Mouse (Mus musculus): ENCODE data around the gene Ttyh2.

The Ttyh2 gene

GRCm38 (mm10) chr11:114704071-114704913 lies 29.1 kb downstream of the Ttyh2 start:
- peak; percentile 93 for DNase-seq (ENCODE audit: low read depth, low spot score)

DNA sequence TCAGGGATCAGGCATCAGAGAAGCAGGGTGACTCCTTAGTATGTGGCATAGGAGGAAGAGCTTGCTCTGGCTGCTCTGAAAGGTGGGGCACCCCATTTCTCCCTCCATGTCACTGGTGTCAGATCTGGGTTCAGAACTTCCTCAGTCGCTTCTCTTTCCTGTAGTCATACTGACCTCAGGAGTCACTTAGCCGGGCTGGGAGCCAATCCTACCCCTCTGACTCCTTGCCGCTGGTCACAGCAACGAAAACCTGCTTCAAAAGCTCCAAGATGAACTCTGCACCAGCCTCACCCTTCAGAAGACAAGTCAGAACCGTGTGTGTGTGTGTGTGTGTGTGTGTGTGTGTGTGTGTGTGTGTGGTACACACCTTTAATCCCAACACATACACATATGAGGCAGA lies 31.1 kb downstream of the Ttyh2 start:
- DNase-seq (ENCODE audit: low read depth, low spot score) = no peak

DNA sequence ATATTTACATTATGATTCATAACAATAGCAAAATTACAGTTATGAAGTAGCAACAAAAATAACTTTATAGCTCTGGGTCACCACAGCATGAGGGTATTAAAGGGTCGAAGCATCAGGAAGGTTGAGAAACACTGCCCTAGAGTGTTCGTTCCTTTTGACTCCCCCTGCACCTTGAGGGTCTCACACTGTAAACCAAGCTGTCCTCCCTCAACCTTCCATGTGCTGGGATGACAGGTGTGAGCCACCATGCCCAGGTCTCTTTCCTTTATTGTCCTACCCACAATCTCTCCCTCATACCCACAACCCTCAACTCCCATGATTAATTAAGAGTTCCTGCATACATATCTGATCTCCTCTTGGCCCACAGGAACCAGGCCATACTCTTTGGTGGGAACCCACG lies 36.2 kb downstream of the Ttyh2 start:
- DNase-seq (ENCODE audit: low read depth, low spot score) = no peak

- no peak for DNase-seq (ENCODE audit: low read depth, low spot score)
These were observed 36.6 kb downstream of the Ttyh2 start for GRCm38 (mm10) chr11:114711861-114712260.

DNA sequence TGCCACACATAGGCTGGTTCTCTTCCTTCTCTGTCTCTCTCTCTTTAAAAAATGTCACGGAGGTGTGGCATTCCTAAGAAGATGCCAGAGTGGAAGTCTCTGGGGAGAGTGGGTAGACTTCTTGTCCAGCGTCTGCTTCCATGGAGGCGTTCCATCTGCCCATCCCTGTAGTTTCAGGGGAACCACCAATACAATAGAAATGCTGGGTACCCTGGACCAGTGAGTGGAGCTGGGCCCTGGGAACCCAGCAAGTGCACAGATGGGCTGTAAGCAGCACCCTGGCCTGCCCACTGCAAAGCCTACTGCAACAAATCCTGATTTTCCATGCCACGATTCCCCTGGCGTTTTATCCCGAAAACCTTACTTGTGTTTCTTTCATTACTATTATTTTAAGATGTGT lies 39.3 kb downstream of the Ttyh2 start:
- peak; percentile 83 for DNase-seq (ENCODE audit: low read depth, low spot score)

DNA sequence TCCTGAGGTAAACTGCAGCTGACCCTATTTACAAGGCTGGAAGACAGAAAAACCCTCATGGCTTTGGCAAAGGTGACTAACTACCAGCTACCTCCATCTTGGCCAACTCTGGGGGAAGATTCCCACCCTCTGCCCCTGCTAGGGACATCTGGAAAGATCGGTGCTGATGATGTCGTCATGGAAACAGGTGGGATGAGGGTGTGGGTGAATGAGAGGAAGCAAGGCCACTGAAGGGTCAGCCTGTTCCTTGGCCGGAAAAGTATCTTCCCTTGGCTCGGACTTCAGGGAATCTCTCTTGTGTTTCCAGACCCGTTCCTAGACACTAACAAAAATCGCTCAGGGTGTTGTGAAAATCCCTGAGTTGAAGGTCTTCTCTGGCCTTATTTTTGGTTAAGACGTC lies 40.3 kb downstream of the Ttyh2 start:
- DNase-seq (ENCODE audit: low read depth, low spot score) = no peak

GRCm38 (mm10) chr11:114720535-114720934 lies 45.3 kb downstream of the Ttyh2 start:
- no peak for DNase-seq (ENCODE audit: low read depth, low spot score)

GRCm38 (mm10) chr11:114722438-114722837 lies 47.2 kb downstream of the Ttyh2 start:
- no peak for DNase-seq (ENCODE audit: low read depth, low spot score)

GRCm38 (mm10) chr11:114723030-114723429 lies 47.8 kb downstream of the Ttyh2 start:
- DNase-seq (ENCODE audit: low read depth, low spot score) = peak; percentile 42

DNA sequence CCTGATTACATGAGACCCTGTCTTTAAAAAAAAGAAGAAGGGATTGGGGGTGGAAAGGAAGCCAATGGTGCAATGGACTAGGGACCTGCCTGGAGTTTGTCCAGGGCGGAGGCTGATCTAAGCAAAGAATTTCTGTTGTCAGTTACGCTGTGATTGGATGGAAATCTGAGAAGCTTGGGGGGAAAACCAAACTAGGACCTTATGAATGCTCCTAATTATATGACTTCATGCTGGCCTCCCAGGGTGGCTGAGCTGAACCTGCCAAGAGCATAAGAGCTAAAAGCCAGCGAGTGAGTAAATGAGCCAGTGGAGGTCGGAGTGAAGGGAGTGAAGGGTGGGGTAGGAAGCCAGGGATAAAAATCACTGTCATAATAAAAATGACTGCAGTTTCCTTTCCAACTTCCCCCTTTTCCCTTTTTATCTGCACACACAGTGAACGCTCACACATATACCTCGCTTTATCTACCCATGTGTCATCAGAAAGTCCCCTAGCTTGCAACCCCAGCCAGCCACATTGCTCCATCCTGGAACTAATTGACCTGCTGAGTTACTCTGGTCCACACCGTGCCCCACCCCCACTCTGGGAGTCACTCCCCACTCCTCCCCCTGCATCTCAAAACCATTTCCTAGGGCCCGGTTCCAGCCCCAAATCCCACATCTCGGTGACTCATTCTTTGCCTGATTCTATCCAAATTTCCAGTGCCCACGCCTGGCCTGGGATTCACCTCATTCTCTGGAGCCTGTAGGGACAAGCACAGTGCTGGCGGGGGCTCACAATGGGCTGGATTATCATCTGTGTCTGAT lies 49.8 kb downstream of the Ttyh2 start:
- DNase-seq (ENCODE audit: low read depth, low spot score) = peak; percentile 80

GRCm38 (mm10) chr11:114726965-114727825 lies 52.0 kb downstream of the Ttyh2 start, which contains the start of gene Dnaic2:
Gene Dnaic2 (plus strand): TSS chr11:114727408.
- peak; percentile 88 for DNase-seq (ENCODE audit: low read depth, low spot score)

DNA sequence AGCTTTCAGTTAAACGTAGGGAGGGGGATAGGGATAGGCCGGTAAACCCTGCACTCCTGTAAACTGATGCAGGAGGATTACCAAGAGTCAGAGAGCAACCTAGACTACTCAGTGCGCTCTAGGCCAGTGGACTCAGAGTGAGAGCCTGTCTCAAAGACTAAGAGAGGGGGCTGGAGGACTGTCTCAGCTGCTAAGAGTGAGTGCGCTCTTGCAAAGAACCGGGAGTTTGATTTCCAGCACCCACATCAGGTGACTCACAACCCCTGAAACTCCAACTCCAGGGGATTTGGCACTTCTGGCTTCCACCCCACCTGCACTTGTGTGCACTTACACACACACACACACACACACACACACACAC lies 52.6 kb downstream of the Ttyh2 start:
- peak; percentile 54 for DNase-seq (ENCODE audit: low read depth, low spot score)

DNA sequence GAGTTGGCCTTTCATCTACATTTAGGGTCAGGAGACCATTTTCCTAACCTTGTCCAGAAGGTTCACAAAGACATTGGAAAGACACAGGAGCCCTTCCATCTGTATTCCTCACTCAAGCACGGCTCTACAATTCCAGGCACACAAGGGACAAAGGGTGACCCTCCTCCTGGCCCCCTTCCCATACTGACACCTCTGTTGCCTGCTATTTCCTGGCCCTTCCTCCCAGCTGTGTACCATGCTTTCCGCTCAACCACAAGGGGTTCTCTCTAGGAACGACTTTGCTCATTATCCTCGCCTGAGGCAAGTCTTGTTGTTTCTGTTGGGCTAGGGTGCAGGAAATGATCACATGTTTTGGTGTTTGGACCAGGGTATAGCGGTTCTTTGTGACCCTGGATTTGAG lies 53.1 kb downstream of the Ttyh2 start:
- no peak for DNase-seq (ENCODE audit: low read depth, low spot score)

DNA sequence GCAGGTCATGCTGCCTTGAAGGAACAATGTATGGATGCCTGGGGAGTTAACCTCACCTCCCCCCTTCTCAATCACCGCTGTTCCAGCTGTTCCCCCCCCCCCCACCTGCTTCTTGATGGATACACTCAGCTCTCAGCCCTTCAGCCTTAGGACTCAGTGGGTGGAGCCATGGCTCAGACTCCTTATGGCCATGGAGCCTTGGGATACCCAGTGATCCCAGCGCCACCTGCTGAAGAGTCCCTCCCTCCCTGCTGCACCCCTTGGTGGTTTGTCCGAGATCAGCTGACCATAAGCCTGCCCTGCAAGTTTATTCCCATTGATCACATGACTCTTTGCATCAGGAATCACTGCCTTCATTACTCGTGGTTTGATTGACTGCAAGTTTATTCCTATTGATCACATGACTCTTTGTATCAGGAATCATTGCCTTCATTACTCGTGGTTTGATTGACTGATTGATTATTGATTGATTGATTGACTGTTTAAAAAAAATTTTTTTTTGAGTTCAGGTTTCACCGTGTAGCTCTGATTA lies 54.7 kb downstream of the Ttyh2 start:
- no peak for DNase-seq (ENCODE audit: low read depth, low spot score)

DNA sequence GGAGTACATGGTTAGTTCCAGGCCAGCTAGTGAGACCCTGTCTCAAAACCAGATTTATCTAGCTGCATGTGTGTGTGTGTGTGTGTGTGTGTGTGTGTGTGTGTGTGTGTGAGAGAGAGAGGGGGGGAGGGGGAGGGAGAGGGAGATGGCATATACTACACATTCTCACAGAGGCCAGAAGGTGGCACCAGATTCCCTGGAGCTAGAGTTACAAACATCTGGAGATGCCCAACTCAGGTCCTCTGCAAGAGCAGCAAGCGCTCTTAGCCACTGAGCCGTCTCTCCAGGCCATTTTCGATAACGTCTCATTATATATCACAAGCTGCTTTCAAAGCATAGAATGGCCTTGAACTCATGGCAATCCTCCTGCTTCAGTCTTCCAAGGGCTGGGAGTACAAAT lies 56.5 kb downstream of the Ttyh2 start:
- DNase-seq (ENCODE audit: low read depth, low spot score) = no peak

GRCm38 (mm10) chr11:114732890-114733289 lies 57.7 kb downstream of the Ttyh2 start:
- no peak for DNase-seq (ENCODE audit: low read depth, low spot score)

GRCm38 (mm10) chr11:114736111-114736510 lies 60.9 kb downstream of the Ttyh2 start:
- DNase-seq (ENCODE audit: low read depth, low spot score) = no peak

- DNase-seq (ENCODE audit: low read depth, low spot score) = peak; percentile 77
These were observed 61.8 kb downstream of the Ttyh2 start for GRCm38 (mm10) chr11:114736913-114737624.

- no peak for DNase-seq (ENCODE audit: low read depth, low spot score)
These were observed 65.4 kb downstream of the Ttyh2 start for GRCm38 (mm10) chr11:114740598-114740997.

DNA sequence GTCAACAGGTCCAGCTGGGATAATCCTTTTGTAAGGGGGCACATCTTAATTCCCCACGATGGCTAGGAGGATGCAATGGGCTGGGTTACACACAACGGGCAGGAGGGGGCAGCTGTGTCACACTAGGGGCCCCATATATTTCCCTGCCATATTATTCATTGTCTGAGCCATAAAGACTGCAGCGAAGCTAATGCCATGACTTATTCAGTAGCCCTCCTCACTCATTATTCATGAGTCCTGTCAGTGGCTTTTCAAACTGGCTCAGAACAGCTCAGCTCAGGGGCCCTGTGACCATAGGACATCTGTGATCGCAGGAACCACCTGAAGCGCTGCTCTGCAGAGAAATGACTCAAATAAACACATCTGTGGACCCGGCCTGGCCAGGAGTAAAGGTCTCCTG lies 66.2 kb downstream of the Ttyh2 start:
- DNase-seq (ENCODE audit: low read depth, low spot score) = no peak

DNA sequence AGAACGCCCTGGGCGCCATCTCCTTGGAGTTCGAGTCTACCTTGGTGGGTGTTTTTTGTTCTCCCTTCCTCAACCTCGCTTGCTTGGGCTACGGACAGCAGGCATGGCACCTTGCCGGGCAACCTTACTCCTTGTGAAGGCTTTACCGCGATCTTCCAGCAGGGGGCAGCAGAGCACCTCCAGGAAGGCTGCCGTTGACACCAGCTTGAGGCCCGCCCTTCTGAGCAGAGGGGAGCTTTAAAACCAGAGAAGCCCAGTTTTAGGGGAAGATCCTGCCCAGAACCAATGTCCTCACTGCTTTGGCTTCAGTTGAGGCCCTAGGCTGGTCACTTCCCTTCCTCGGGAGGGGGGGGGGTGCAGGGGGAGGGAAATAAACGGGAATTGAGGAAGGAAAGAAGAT lies 69.9 kb downstream of the Ttyh2 start:
- DNase-seq (ENCODE audit: low read depth, low spot score) = peak; percentile 92

Data from brain, adult 2 months (tissue).